Comparison of ENCODE assay signal across 8 mouse cellular contexts in the genomic region with DNA sequence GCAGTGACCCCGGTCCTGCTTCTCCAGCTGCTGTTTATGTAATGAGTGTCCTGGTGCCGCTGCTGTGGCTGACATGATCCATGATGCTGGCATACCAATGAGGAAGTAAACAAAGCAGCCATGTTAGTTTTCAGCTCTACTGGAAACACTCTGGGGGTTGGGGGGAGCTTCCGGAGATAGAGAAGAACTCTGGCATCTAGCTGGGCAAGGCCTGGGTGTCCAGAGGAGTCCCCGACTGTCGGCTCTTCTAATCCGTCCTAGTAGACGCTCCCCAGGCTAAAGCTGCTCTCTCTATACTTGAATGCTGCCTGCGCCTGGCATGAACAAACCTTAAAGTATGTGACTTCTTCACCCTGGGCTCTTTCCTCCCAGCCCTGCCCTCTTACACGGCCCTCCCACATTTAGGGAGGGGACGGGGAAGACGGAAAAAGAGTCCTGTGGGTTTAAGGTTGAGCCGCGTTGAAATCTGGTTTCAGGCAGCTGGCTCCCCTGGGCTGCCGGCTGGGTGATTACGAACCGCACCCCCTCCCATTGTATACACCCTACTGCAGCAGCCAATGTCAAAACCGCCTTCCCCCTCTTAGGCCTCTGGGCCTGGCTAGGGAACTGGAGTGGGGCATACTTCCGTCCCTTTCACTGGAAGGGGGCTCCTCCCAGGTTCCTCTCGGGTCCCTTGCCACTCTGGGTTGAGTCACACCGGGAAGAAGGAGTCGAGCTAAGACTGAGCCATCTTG. TPM values are rescaled to one million over a fixed set of nuclear protein-coding genes. Genes with fewer than 3 reads are reported as not detected.
A peak's percentile ranks its signal among the peaks of the same experiment; 100 is the strongest.
DNase-seq lines count a peak whose midpoint lies in the region; ATAC-seq and TF ChIP-seq lines count a peak whose summit lies in the region.

No protein-coding gene starts in this region.

- TF ChIP-seq CTCF in bone marrow, adult 2 months (IDR thresholded peaks at IDR 0.05; ENCODE audit: control insufficient read depth, insufficient read depth, low read length), result no peak

- WGBS in bone marrow, adult 2 months, result under 1% methylated on average over 21 of the region's 21 CpGs
- WGBS in forebrain, embryonic 15.5 days, result under 1% methylated on average over 21 of the region's 21 CpGs
- WGBS in hindbrain, embryonic 12.5 days, result 0% methylated on average over 21 of the region's 21 CpGs
- under 1% methylated on average over 21 of the region's 21 CpGs for WGBS in limb, embryonic 15.5 days
- WGBS in midbrain, embryonic 15.5 days, result under 1% methylated on average over 21 of the region's 21 CpGs
- whole genome bisulfite sequencing in stomach, embryonic 16.5 days, result under 1% methylated on average over 21 of the region's 21 CpGs

- DNase-seq in cerebellum, postnatal 10 days, result peak; percentile 41 to 45
- DNase-seq in cerebellum, postnatal 36 days, result no peak

- H3K9me3 ChIP-seq in forebrain, embryonic 15.5 days, result no peaks in the 10 kb centered on the region
- no peaks in the 10 kb centered on the region for H3K9me3 ChIP-seq in hindbrain, embryonic 12.5 days (replicated peaks)
- H3K9me3 ChIP-seq in limb, embryonic 15.5 days, result no peaks in the 10 kb centered on the region
- H3K9me3 ChIP-seq in midbrain, embryonic 15.5 days, result no peaks in the 10 kb centered on the region
- H3K9me3 ChIP-seq in stomach, embryonic 16.5 days (replicated peaks; ENCODE audit: control insufficient read depth, low read length), result no peaks in the 10 kb centered on the region

- peak overlapping the region; percentile 96 for H3K4me2 ChIP-seq in forebrain, embryonic 15.5 days (replicated peaks)
- peak overlapping the region; percentile 86 for H3K4me2 ChIP-seq in hindbrain, embryonic 12.5 days (replicated peaks)
- H3K4me2 ChIP-seq in limb, embryonic 15.5 days, result peak overlapping the region; percentile 94
- H3K4me2 ChIP-seq in midbrain, embryonic 15.5 days, result peak overlapping the region; percentile 72
- peak overlapping the region; percentile 93 for H3K4me2 ChIP-seq in stomach, embryonic 16.5 days (ENCODE audit: low read depth, low read length)

- H3K9ac ChIP-seq in forebrain, embryonic 15.5 days (replicated peaks), result peak overlapping the region; percentile 93
- peak overlapping the region; percentile 99 for H3K9ac ChIP-seq in hindbrain, embryonic 12.5 days
- peak overlapping the region; percentile 86 for H3K9ac ChIP-seq in limb, embryonic 15.5 days
- H3K9ac ChIP-seq in midbrain, embryonic 15.5 days, result peak overlapping the region; percentile 96
- peak overlapping the region; percentile 99 for H3K9ac ChIP-seq in stomach, embryonic 16.5 days (ENCODE audit: low read length)

- ATAC-seq in forebrain, embryonic 15.5 days (replicated peaks), result 0 out of 2 replicates have a peak, but pooled peaks have one; percentile 2
- ATAC-seq in hindbrain, embryonic 12.5 days (ENCODE audit: low FRiP score), result no peak
- ATAC-seq in limb, embryonic 15.5 days (ENCODE audit: insufficient number of reproducible peaks, low FRiP score, low TSS enrichment, low read depth), result peak; percentile 40; the same call in 1 of the 2 replicates
- no peak for ATAC-seq in midbrain, embryonic 15.5 days (replicated peaks)
- peak; percentile 67 for ATAC-seq in stomach, embryonic 16.5 days (ENCODE audit: insufficient read depth, low FRiP score)

- peak overlapping the region; percentile 96 for H3K4me3 ChIP-seq in bone marrow, adult 2 months (replicated peaks; ENCODE audit: control insufficient read depth, low read depth, low read length)
- peak overlapping the region; percentile 87 for H3K4me3 ChIP-seq in forebrain, embryonic 15.5 days
- H3K4me3 ChIP-seq in hindbrain, embryonic 12.5 days, result peak overlapping the region; percentile 94
- H3K4me3 ChIP-seq in limb, embryonic 15.5 days, result peak overlapping the region; percentile 92
- peak overlapping the region; percentile 93 for H3K4me3 ChIP-seq in midbrain, embryonic 15.5 days
- peak overlapping the region; percentile 94 for H3K4me3 ChIP-seq in stomach, embryonic 16.5 days (replicated peaks; ENCODE audit: low read length)

- no peaks in the 10 kb centered on the region for H3K36me3 ChIP-seq in forebrain, embryonic 15.5 days
- H3K36me3 ChIP-seq in hindbrain, embryonic 12.5 days, result peaks cover 20% of the 10 kb centered on the region
- peaks cover 31% of the 10 kb centered on the region for H3K36me3 ChIP-seq in limb, embryonic 15.5 days
- no peaks in the 10 kb centered on the region for H3K36me3 ChIP-seq in midbrain, embryonic 15.5 days (replicated peaks)
- no peaks in the 10 kb centered on the region for H3K36me3 ChIP-seq in stomach, embryonic 16.5 days (ENCODE audit: control insufficient read depth, insufficient read depth, low read length)

- H3K27me3 ChIP-seq in forebrain, embryonic 15.5 days, result no peaks in the 10 kb centered on the region
- H3K27me3 ChIP-seq in hindbrain, embryonic 12.5 days, result no peaks in the 10 kb centered on the region
- no peaks in the 10 kb centered on the region for H3K27me3 ChIP-seq in limb, embryonic 15.5 days
- H3K27me3 ChIP-seq in midbrain, embryonic 15.5 days (replicated peaks), result no peaks in the 10 kb centered on the region
- no peaks in the 10 kb centered on the region for H3K27me3 ChIP-seq in stomach, embryonic 16.5 days (ENCODE audit: control insufficient read depth, insufficient read depth, low read length)

- H3K4me1 ChIP-seq in bone marrow, adult 2 months (ENCODE audit: control insufficient read depth, insufficient read depth, low read length), result peaks cover 11% of the 10 kb centered on the region
- H3K4me1 ChIP-seq in forebrain, embryonic 15.5 days, result peaks cover 55% of the 10 kb centered on the region
- H3K4me1 ChIP-seq in hindbrain, embryonic 12.5 days, result peaks cover 47% of the 10 kb centered on the region
- H3K4me1 ChIP-seq in limb, embryonic 15.5 days, result peaks cover 58% of the 10 kb centered on the region
- H3K4me1 ChIP-seq in midbrain, embryonic 15.5 days, result peaks cover 52% of the 10 kb centered on the region
- peaks cover 40% of the 10 kb centered on the region for H3K4me1 ChIP-seq in stomach, embryonic 16.5 days (ENCODE audit: control insufficient read depth, insufficient read depth, low read length)

- H3K27ac ChIP-seq in bone marrow, adult 2 months (ENCODE audit: control insufficient read depth, insufficient read depth, low read depth, low read length, poor library complexity), result peak overlapping the region; percentile 100
- H3K27ac ChIP-seq in forebrain, embryonic 15.5 days (replicated peaks), result peak overlapping the region; percentile 100
- peak overlapping the region; percentile 99 for H3K27ac ChIP-seq in hindbrain, embryonic 12.5 days
- H3K27ac ChIP-seq in limb, embryonic 15.5 days, result peak overlapping the region; percentile 99
- peak overlapping the region; percentile 100 for H3K27ac ChIP-seq in midbrain, embryonic 15.5 days
- peak overlapping the region; percentile 100 for H3K27ac ChIP-seq in stomach, embryonic 16.5 days (ENCODE audit: low read length)

- TF ChIP-seq POLR2A in bone marrow, adult 2 months (IDR thresholded peaks at IDR 0.05; ENCODE audit: borderline replicate concordance, control insufficient read depth, low read depth, low read length), result peak; percentile 54; the same call in 1 of the 2 replicates

RNA-seq across cellular contexts. Expression of a gene that starts 2.0 kb away (rescaled TPM):
- polyA plus RNA-seq in bone marrow, adult 2 months (2011; ENCODE audit: insufficient read depth, insufficient read length, low replicate concordance, missing spikeins), result 13.9 and 25.9 TPM in 2 replicates
- polyA plus RNA-seq in forebrain, embryonic 15.5 days (2015; fragmentation: Nextera tagmentation; extraction: Ambion mirVana), result 28.0 and 29.4 TPM in 2 replicates
- 41.8 and 44.7 TPM in 2 replicates for polyA plus RNA-seq in hindbrain, embryonic 12.5 days (2016; fragmentation: Nextera tagmentation; extraction: Ambion mirVana)
- polyA plus RNA-seq in limb, embryonic 15.5 days (2015; fragmentation: Nextera tagmentation; extraction: Ambion mirVana), result 14.6 and 15.1 TPM in 2 replicates
- polyA plus RNA-seq in midbrain, embryonic 15.5 days (2015; fragmentation: Nextera tagmentation; extraction: Ambion mirVana), result 29.9 and 30.5 TPM in 2 replicates
- polyA plus RNA-seq in stomach, embryonic 16.5 days (2015; fragmentation: Nextera tagmentation; extraction: Ambion mirVana), result 11.8 and 16.2 TPM in 2 replicates

Comparison
In these comparisons a context has a peak if more than half of its experiments do, and no peak if none do; other contexts are left out.
1. DNase-seq: peak in cerebellum, postnatal 10 days (2 of 2); none in cerebellum, postnatal 36 days (0 of 2).
2. ATAC-seq: peak in forebrain, embryonic 15.5 days (single experiment), limb, embryonic 15.5 days (single experiment) and stomach, embryonic 16.5 days (single experiment); none in hindbrain, embryonic 12.5 days (single experiment) and midbrain, embryonic 15.5 days (single experiment).
3. Peak in every context shown above with its lines, with median percentiles within 50 percentile points of each other: H3K27ac ChIP-seq, H3K4me3 ChIP-seq, H3K4me2 ChIP-seq and H3K9ac ChIP-seq.